Mouse (Mus musculus) embryonic facial prominence, embryonic 14.5 days (tissue): ENCODE measurements at regions not wholly inside any gene's neighbourhood (a gene's known extent, or its start where the extent isn't known, plus 50 kb on each side); places are given as distances from the start of the nearest gene placed in this dataset.

Experiments used
- ATAC-seq: fragments of 200-750 bp; cut with Nextera tagmentation; 2 replicates; pipeline ENCODE4 v1.8.0; 2017; ENCODE audit warnings: low read depth, moderate number of reproducible peaks, moderate TSS enrichment
- DNase-seq: peaks from one replicate; pipeline ENCODE4 v3.0.0-alpha.2; 2015; ENCODE audit warnings: low spot score
- H3K27ac ChIP-seq: fragments of 300-500 bp; sonication (generic); replicated peaks from 2 replicates; pipeline ENCODE4 v1.5.1; 2014; ENCODE audit warnings: low read depth, mild to moderate bottlenecking, low read length, moderate library complexity
- H3K27me3 ChIP-seq: fragments of 300-500 bp; sonication (generic); replicated peaks from 2 replicates; pipeline ENCODE4 v1.6.1; 2014; ENCODE audit warnings: low read length; ENCODE audit not compliant: control insufficient read depth, insufficient read depth
- H3K36me3 ChIP-seq: fragments of 300-500 bp; sonication (generic); 2 replicates; pipeline ENCODE4 v1.6.1; 2014; ENCODE audit warnings: low read length, mixed read lengths; ENCODE audit not compliant: control insufficient read depth, insufficient read depth
- H3K4me1 ChIP-seq: fragments of 300-500 bp; sonication (generic); 2 replicates; pipeline ENCODE4 v1.6.1; 2014; ENCODE audit warnings: antibody characterized with exemption, low read length; ENCODE audit not compliant: control insufficient read depth, insufficient read depth
- H3K4me2 ChIP-seq: fragments of 300-500 bp; sonication (generic); 2 replicates; pipeline ENCODE4 v1.6.1; 2014; ENCODE audit warnings: low read depth, mild to moderate bottlenecking, low read length, moderate library complexity, mixed read lengths
- H3K4me3 ChIP-seq: fragments of 300-500 bp; sonication (generic); 2 replicates; pipeline ENCODE4 v1.5.1; 2014; ENCODE audit warnings: low read depth, mild to moderate bottlenecking, low read length
- H3K9ac ChIP-seq: fragments of 300-500 bp; sonication (generic); 2 replicates; pipeline ENCODE4 v1.6.1; 2014; ENCODE audit warnings: low read depth, mild to moderate bottlenecking, low read length, moderate library complexity, mixed read lengths
- H3K9me3 ChIP-seq: fragments of 300-500 bp; sonication (generic); 2 replicates; pipeline ENCODE4 v1.6.1; 2016; ENCODE audit warnings: low read length; ENCODE audit not compliant: control insufficient read depth
- WGBS: fragments of 180-500 bp; shearing (Covaris S2); extraction: QIAGEN DNeasy Blood & Tissue Kit; methylation state at CpG from one replicate; pipeline ENCODE4 v1.1.7; 2014; 5-methylcytosine and 5-hydroxymethylcytosine counted together

DNA sequence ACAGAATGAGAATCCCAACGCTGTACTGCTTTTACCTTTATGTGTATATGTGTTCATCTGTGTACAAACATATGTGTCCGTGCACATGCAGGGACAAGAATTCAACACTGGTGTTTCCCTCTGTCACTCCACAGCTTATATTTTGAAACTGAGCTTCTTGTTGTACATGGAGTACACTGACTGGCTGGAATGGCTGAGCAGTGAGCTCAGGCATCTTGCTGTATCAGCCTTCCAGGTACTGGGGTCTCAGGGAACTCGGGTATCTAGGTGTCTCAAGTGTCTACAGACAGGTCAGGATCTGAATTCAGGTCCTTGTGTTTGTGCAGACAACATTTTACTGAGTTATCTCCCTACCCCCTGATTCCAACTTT is 341.6 kb upstream of the Thbs1 start:
- ATAC-seq (no peak), DNase-seq (no peak)
- no peak overlapping the region for H3K4me2 ChIP-seq
- H3K9me3 ChIP-seq = no peaks in the 10 kb centered on the region
- H3K4me1 ChIP-seq = no peaks in the 10 kb centered on the region
- H3K27ac ChIP-seq = no peak overlapping the region
- no peak overlapping the region for H3K9ac ChIP-seq
- H3K36me3 ChIP-seq = no peaks in the 10 kb centered on the region
- no peak overlapping the region for H3K4me3 ChIP-seq
- 64% methylated on average over 3 of the region's 3 CpGs for WGBS
- no peaks in the 10 kb centered on the region for H3K27me3 ChIP-seq

DNA sequence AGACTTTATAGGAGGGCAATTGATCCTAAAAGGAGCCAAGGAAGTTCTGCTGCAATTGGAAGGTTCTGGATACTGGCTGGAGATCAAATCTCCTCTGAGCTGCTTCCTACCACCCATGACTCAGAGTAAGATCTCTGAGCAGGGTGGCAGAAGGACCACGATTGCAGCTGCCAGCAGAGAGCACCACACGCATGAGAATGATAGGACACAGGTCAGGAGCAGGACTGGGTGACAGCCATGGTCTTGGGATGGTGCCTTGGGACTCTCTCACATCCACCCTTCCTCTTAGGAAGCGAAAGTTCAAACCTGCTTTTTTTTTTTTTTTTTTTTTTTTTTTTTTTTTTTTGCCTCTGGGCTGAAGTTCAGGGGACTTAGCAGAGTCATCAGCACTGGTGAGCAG is 331.4 kb upstream of the Thbs1 start:
- 67% methylated on average over 3 of the region's 3 CpGs for WGBS

DNA sequence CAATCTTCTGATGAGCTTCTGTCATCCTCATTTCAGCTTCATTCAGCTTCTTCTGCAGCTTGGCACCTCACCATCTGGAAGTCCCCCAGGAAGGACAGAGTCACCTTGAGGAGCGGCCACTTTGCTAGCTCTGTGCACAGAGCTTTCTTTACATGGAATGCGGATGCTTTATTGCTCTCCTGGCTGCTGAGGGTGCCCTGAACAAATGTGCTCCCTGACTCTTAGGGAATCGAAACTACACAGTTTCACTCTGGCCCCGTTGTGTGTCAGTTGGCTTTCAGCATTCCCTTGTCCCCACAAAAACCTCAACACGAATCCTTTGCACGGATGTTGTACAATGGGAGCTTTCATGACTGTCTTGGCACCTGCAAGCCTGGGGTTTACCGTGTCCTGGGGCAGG is 330.9 kb upstream of the Thbs1 start:
- no peak overlapping the region for H3K4me3 ChIP-seq
- no peaks in the 10 kb centered on the region for H3K36me3 ChIP-seq
- no peak for ATAC-seq

More for the DNA sequence above, 331.4 kb upstream of the Thbs1 start:
- no peaks in the 10 kb centered on the region for H3K27me3 ChIP-seq
- no peaks in the 10 kb centered on the region for H3K4me1 ChIP-seq
- no peaks in the 10 kb centered on the region for H3K9me3 ChIP-seq
- H3K4me3 ChIP-seq = no peak overlapping the region
- no peak for DNase-seq
- H3K4me2 ChIP-seq = no peak overlapping the region
- ATAC-seq = no peak
- H3K9ac ChIP-seq = no peak overlapping the region
- no peaks in the 10 kb centered on the region for H3K36me3 ChIP-seq
- H3K27ac ChIP-seq = no peak overlapping the region

DNA sequence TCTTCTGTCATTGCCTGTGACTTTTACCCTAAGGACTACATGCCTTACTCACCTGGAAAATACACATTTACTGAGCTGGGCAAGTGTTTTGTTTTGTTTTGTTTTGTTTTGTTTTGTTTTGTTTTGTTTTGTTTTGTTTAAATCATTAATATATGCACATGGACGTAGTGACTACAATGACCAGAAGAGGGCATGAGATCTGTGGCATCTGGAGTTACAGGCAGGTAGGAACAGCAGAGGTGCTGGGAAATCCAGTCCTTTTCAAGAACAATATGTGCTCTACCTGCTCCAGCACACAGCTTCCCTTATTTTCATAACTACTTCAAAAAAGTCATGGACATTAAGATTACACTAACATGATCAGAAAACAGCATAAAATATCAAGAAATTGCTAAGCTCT is 324.4 kb upstream of the Thbs1 start:
- Histone ChIP-seq H3K27me3 (no peaks in the 10 kb centered on the region), H3K4me1 (no peaks in the 10 kb centered on the region), H3K9ac (no peak overlapping the region), H3K9me3 (no peaks in the 10 kb centered on the region), H3K4me3 (no peak overlapping the region), H3K27ac (no peak overlapping the region), H3K36me3 (no peaks in the 10 kb centered on the region), H3K4me2 (no peak overlapping the region)
- WGBS = 69% methylated on average over 1 of the region's 1 CpGs
- ATAC-seq = no peak
- DNase-seq = no peak

More for the DNA sequence above, 330.9 kb upstream of the Thbs1 start:
- WGBS = 67% methylated on average over 7 of the region's 7 CpGs
- no peaks in the 10 kb centered on the region for H3K27me3 ChIP-seq
- DNase-seq = no peak
- no peaks in the 10 kb centered on the region for H3K9me3 ChIP-seq
- no peaks in the 10 kb centered on the region for H3K4me1 ChIP-seq
- no peak overlapping the region for H3K27ac ChIP-seq
- no peak overlapping the region for H3K4me2 ChIP-seq
- no peak overlapping the region for H3K9ac ChIP-seq

DNA sequence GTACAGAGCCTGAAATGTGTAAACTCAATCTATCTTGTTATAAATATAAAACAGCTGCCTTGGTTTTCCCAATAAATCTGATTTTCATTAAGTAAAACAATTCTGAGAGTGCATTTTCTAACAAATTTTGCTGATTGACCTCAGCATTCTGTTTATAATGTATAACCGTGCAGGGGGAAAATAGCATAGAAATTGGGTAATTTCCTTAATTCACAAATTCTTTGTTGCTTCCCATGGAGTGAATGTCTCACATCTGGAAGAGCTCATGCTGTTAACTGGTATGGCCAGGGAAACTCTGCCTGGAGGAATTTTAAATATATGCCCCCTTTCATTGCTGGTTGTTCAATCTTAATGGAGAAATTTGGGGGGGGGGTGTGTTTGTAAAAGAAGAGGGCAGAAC is 317.4 kb upstream of the Thbs1 start:
- no peak overlapping the region for H3K9ac ChIP-seq
- WGBS = 20% methylated on average over 1 of the region's 1 CpGs
- H3K4me3 ChIP-seq = no peak overlapping the region
- peak overlapping the region; percentile 55; the same call in 1 of the 2 replicates for H3K27ac ChIP-seq
- H3K4me2 ChIP-seq = no peak overlapping the region
- no peaks in the 10 kb centered on the region for H3K27me3 ChIP-seq
- H3K36me3 ChIP-seq = no peaks in the 10 kb centered on the region
- H3K9me3 ChIP-seq = no peaks in the 10 kb centered on the region
- DNase-seq = peak; percentile 78
- peaks cover 13% of the 10 kb centered on the region for H3K4me1 ChIP-seq
- ATAC-seq = 0 out of 2 replicates have a peak, but pooled peaks have one; percentile 12

DNA sequence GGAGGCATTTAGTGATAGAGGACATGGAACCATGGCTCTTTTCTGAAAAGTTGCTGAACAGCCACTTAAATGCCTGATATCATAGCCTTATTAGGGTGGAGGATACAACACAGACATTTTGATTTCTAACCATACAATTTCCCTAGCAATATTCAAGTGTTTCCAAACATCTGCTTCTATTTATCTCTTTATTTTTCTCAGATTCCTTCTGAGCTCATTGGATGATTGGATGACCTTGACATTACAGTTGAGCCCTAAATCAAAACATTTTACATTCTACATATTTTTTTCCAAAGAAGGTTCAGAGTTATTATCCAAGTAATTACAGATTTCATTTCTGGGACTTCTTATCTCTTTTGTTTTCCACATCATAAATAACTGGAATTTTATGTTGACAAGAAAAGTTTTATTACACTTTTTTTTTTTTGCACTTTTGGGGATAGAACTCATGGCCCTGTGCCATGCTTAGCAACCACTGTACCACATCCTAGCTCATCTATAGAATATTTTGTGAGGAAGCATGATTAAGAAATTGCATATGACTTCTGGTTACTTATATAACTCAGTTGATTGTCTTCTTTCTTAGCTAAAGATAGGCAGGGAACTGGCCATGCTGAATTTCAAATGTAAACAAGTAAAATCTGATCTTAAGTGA is 309.6 kb upstream of the Thbs1 start:
- Histone ChIP-seq H3K4me1 (peaks cover 10% of the 10 kb centered on the region; the same call in 1 of the 2 replicates), H3K36me3 (no peaks in the 10 kb centered on the region)
- peak; percentile 41; the same call in 1 of the 2 replicates for ATAC-seq

DNA sequence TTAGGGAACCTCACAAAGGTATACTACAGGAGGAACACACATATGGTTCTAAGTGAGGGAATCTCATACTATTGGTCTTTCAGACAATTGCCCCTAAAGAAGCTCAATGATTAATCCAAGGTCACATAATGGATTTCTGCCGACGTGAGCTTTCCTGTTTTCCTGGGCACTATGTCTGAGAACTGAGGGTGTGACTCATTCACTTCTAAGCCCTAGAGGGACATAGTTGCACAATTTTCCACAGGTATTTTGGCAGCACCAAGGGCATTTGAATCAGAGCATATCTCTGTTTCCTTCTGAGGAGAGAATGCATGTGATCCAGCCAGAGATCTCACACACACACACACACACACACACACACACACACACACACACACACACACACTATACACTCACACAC is 309.0 kb upstream of the Thbs1 start:
- Histone ChIP-seq H3K27ac (no peak overlapping the region; the same call in 1 of the 2 replicates), H3K4me1 (peaks cover 15% of the 10 kb centered on the region), H3K9me3 (no peaks in the 10 kb centered on the region), H3K4me2 (no peak overlapping the region), H3K4me3 (no peak overlapping the region), H3K9ac (no peak overlapping the region), H3K27me3 (no peaks in the 10 kb centered on the region), H3K36me3 (no peaks in the 10 kb centered on the region)
- WGBS = 26% methylated on average over 2 of the region's 2 CpGs
- ATAC-seq = no peak
- peak; percentile 12 for DNase-seq

More for the DNA sequence above, 309.6 kb upstream of the Thbs1 start:
- Histone ChIP-seq H3K9ac (no peak overlapping the region), H3K4me3 (no peak overlapping the region), H3K27ac (no peak overlapping the region), H3K4me2 (no peak overlapping the region), H3K9me3 (no peaks in the 10 kb centered on the region), H3K27me3 (no peaks in the 10 kb centered on the region)
- peak; percentile 60 for DNase-seq

DNA sequence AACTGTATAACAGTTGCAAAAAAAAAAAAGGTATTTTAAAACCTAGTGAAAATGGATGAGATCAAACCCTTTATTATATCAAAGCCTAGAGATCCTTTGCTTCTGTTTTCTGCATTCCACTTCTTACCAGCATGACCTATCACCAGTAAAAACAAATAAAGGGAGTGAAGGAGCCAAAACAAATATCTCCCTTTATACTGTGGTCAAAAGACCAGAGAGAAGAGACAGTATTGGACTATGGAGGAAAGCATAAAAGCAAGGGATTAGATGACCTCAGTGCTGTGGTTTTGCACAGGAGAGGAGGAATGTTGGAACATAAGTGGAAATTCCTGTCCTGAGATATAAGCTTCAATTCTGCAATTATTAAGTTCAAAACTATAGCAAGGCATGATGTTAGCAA is 307.0 kb upstream of the Thbs1 start:
- Histone ChIP-seq H3K9me3 (no peaks in the 10 kb centered on the region), H3K36me3 (no peaks in the 10 kb centered on the region), H3K9ac (no peak overlapping the region), H3K4me1 (peaks cover 15% of the 10 kb centered on the region), H3K4me2 (no peak overlapping the region), H3K4me3 (no peak overlapping the region), H3K27me3 (no peaks in the 10 kb centered on the region), H3K27ac (0 out of 2 replicates have a peak overlapping the region, but pooled peaks have one; percentile 6)
- peak; percentile 67 for DNase-seq
- no peak for ATAC-seq

DNA sequence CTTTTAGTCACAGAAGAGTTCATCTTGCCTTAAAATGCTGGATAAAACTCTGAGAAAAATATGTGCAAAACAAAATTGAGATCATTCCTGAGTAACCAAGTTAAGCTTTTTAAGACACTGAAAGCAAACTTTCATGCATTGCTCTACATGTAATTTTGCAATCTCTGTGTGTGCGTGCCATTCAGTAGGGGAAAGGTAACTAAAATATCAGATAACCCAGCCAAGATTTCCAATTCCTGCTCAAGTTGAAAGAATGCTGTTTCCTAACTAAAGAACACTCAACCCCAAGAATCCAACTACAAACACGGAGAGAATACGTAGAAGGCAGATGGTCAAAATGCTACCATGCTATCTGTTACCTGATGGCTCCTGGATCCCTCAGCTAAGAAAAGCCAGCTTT is 304.6 kb upstream of the Thbs1 start:
- Histone ChIP-seq H3K4me2 (no peak overlapping the region), H3K36me3 (no peaks in the 10 kb centered on the region), H3K4me3 (no peak overlapping the region), H3K4me1 (peaks cover 7% of the 10 kb centered on the region; the same call in 1 of the 2 replicates), H3K27me3 (no peaks in the 10 kb centered on the region), H3K9me3 (no peaks in the 10 kb centered on the region), H3K27ac (no peak overlapping the region), H3K9ac (no peak overlapping the region)
- no peak for ATAC-seq
- 70% methylated on average over 3 of the region's 3 CpGs for WGBS
- peak; percentile 19 for DNase-seq
